Mouse (Mus musculus): ENCODE results near the gene Tmem184a. TPM values are rescaled to one million over a fixed set of nuclear protein-coding genes. Genes with fewer than 3 reads are reported as not detected.

Tmem184a gene
- total RNA-seq, 1 experiment: 2.7 TPM

- Histone ChIP-seq H3K9ac (ENCODE audit: insufficient read depth, low read depth, low read length, poor library complexity, severe bottlenecking) (no peak overlapping the region), H3K27ac (ENCODE audit: insufficient read depth, low read depth, low read length, poor library complexity, severe bottlenecking) (no peak overlapping the region), H3K36me3 (ENCODE audit: control insufficient read depth, insufficient read depth, low read length, poor library complexity, severe bottlenecking) (peaks cover 21% of the 10 kb centered on the region), H3K4me1 (ENCODE audit: control insufficient read depth in 2 of 2, insufficient read depth in 2 of 2, low read length in 2 of 2, poor library complexity in 1 of 2) (peaks cover 0 to 12% of the 10 kb centered on the region in 2 experiments; a peak in 1 of 4 replicates), H3K9me3 (ENCODE audit: control insufficient read depth, insufficient read depth, low read depth, low read length) (no peaks in the 10 kb centered on the region), H3K4me3 (ENCODE audit: insufficient read depth in 1 of 2, low read depth in 1 of 2, low read length in 2 of 2, poor library complexity in 1 of 2, severe bottlenecking in 1 of 2) (no peak overlapping the region)
- DNase-seq (ENCODE audit: low read depth, low spot score): no peak
- in situ Hi-C loops (cut with MboI; ENCODE audit: low sequenced_read_pairs in 2 of 2, unreplicated experiment in 2 of 2): no loop called here
- TF ChIP-seq MAFK (IDR thresholded peaks at IDR 0.05; ENCODE audit: insufficient read depth, low read depth, low read length) (no peak), CHD2 (IDR thresholded peaks at IDR 0.05; ENCODE audit: low read depth, low read length) (no peak), ZC3H11A (IDR thresholded peaks at IDR 0.05; ENCODE audit: borderline replicate concordance, low read depth, low read length) (no peak), ZNF384 (IDR thresholded peaks at IDR 0.05; ENCODE audit: low read depth, low read length) (no peak), HCFC1 (IDR thresholded peaks at IDR 0.05; ENCODE audit: borderline replicate concordance, insufficient read depth, low read length) (no peak)
These were observed 17.8 kb downstream of the Tmem184a start for GRCm38 (mm10) chr5:139801880-139802279.

- H3K4me3 ChIP-seq (ENCODE audit: insufficient read depth in 1 of 2, low read depth in 1 of 2, low read length in 2 of 2, poor library complexity in 1 of 2, severe bottlenecking in 1 of 2): no peak overlapping the region
- H3K9me3 ChIP-seq (ENCODE audit: control insufficient read depth, insufficient read depth, low read depth, low read length): no peaks in the 10 kb centered on the region
- peaks cover 0 to 12% of the 10 kb centered on the region in 2 experiments; a peak in 1 of 4 replicates for H3K4me1 ChIP-seq (ENCODE audit: control insufficient read depth in 2 of 2, insufficient read depth in 2 of 2, low read length in 2 of 2, poor library complexity in 1 of 2)
- peaks cover 21% of the 10 kb centered on the region for H3K36me3 ChIP-seq (ENCODE audit: control insufficient read depth, insufficient read depth, low read length, poor library complexity, severe bottlenecking)
- DNase-seq (ENCODE audit: low read depth, low spot score): no peak
- H3K27ac ChIP-seq (ENCODE audit: insufficient read depth, low read depth, low read length, poor library complexity, severe bottlenecking): no peak overlapping the region
- no peak for TF ChIP-seq HCFC1 (IDR thresholded peaks at IDR 0.05; ENCODE audit: borderline replicate concordance, insufficient read depth, low read length)
- no peak for TF ChIP-seq ZNF384 (IDR thresholded peaks at IDR 0.05; ENCODE audit: low read depth, low read length)
- TF ChIP-seq MAFK (IDR thresholded peaks at IDR 0.05; ENCODE audit: insufficient read depth, low read depth, low read length): no peak
- TF ChIP-seq ZC3H11A (IDR thresholded peaks at IDR 0.05; ENCODE audit: borderline replicate concordance, low read depth, low read length): no peak
- no peak for TF ChIP-seq CHD2 (IDR thresholded peaks at IDR 0.05; ENCODE audit: low read depth, low read length)
- H3K9ac ChIP-seq (ENCODE audit: insufficient read depth, low read depth, low read length, poor library complexity, severe bottlenecking): no peak overlapping the region
- in situ Hi-C loops (cut with MboI; ENCODE audit: low sequenced_read_pairs in 2 of 2, unreplicated experiment in 2 of 2): no loop called here
These were observed 18.5 kb downstream of the Tmem184a start for GRCm38 (mm10) chr5:139801231-139801630.

- Histone ChIP-seq H3K9ac (ENCODE audit: insufficient read depth, low read depth, low read length, poor library complexity, severe bottlenecking) (no peak overlapping the region), H3K9me3 (ENCODE audit: control insufficient read depth, insufficient read depth, low read depth, low read length) (no peaks in the 10 kb centered on the region), H3K36me3 (ENCODE audit: control insufficient read depth, insufficient read depth, low read length, poor library complexity, severe bottlenecking) (peaks cover 21% of the 10 kb centered on the region), H3K4me1 (ENCODE audit: control insufficient read depth in 2 of 2, insufficient read depth in 2 of 2, low read length in 2 of 2, poor library complexity in 1 of 2) (peaks cover 0 to 13% of the 10 kb centered on the region in 2 experiments; a peak in 1 of 4 replicates), H3K27ac (ENCODE audit: insufficient read depth, low read depth, low read length, poor library complexity, severe bottlenecking) (no peak overlapping the region), H3K4me3 (ENCODE audit: insufficient read depth in 1 of 2, low read depth in 1 of 2, low read length in 2 of 2, poor library complexity in 1 of 2, severe bottlenecking in 1 of 2) (no peak overlapping the region)
- TF ChIP-seq CHD2 (IDR thresholded peaks at IDR 0.05; ENCODE audit: low read depth, low read length): no peak
- no peak for TF ChIP-seq ZNF384 (IDR thresholded peaks at IDR 0.05; ENCODE audit: low read depth, low read length)
- TF ChIP-seq HCFC1 (IDR thresholded peaks at IDR 0.05; ENCODE audit: borderline replicate concordance, insufficient read depth, low read length): no peak
- no peak for TF ChIP-seq MAFK (IDR thresholded peaks at IDR 0.05; ENCODE audit: insufficient read depth, low read depth, low read length)
- in situ Hi-C loops (cut with MboI; ENCODE audit: low sequenced_read_pairs in 2 of 2, unreplicated experiment in 2 of 2): no loop called here
- DNase-seq (ENCODE audit: low read depth, low spot score): no peak
These were observed 19.7 kb downstream of the Tmem184a start for GRCm38 (mm10) chr5:139799801-139800590.

GRCm38 (mm10) chr5:139799041-139799440 lies 20.7 kb downstream of the Tmem184a start:
- H3K9me3 ChIP-seq (ENCODE audit: control insufficient read depth, insufficient read depth, low read depth, low read length): no peaks in the 10 kb centered on the region
- peaks cover 21% of the 10 kb centered on the region for H3K36me3 ChIP-seq (ENCODE audit: control insufficient read depth, insufficient read depth, low read length, poor library complexity, severe bottlenecking)
- no peak overlapping the region for H3K4me3 ChIP-seq (ENCODE audit: insufficient read depth in 1 of 2, low read depth in 1 of 2, low read length in 2 of 2, poor library complexity in 1 of 2, severe bottlenecking in 1 of 2)
- no peak overlapping the region for H3K9ac ChIP-seq (ENCODE audit: insufficient read depth, low read depth, low read length, poor library complexity, severe bottlenecking)
- in situ Hi-C loops (cut with MboI; ENCODE audit: low sequenced_read_pairs in 2 of 2, unreplicated experiment in 2 of 2): no loop called here
- TF ChIP-seq CHD2 (IDR thresholded peaks at IDR 0.05; ENCODE audit: low read depth, low read length) (no peak), HCFC1 (IDR thresholded peaks at IDR 0.05; ENCODE audit: borderline replicate concordance, insufficient read depth, low read length) (no peak), ZNF384 (IDR thresholded peaks at IDR 0.05; ENCODE audit: low read depth, low read length) (no peak), MAFK (IDR thresholded peaks at IDR 0.05; ENCODE audit: insufficient read depth, low read depth, low read length) (no peak), ZC3H11A (IDR thresholded peaks at IDR 0.05; ENCODE audit: borderline replicate concordance, low read depth, low read length) (no peak)
- H3K4me1 ChIP-seq (ENCODE audit: control insufficient read depth in 2 of 2, insufficient read depth in 2 of 2, low read length in 2 of 2, poor library complexity in 1 of 2): peaks cover 0 to 16% of the 10 kb centered on the region in 2 experiments; a peak in 1 of 4 replicates
- H3K27ac ChIP-seq (ENCODE audit: insufficient read depth, low read depth, low read length, poor library complexity, severe bottlenecking): no peak overlapping the region
- no peak for DNase-seq (ENCODE audit: low read depth, low spot score)
